Mouse (Mus musculus): ENCODE data around the gene Emc1.

GRCm38 (mm10) chr4:139311707-139312106 is 40.7 kb upstream of the Emc1 start:
- TF ChIP-seq CTCF (conservative IDR thresholded peaks at IDR 0.05; ENCODE audit: insufficient read depth, insufficient read length, low read depth, low read length) (no peak), POLR2A (IDR thresholded peaks at IDR 0.05; ENCODE audit: low read depth, low read length) (no peak)
